Mouse (Mus musculus): ENCODE results near the gene Rnf111.
"Not testable (repeated sequence)": the region's sequence is repeated elsewhere in the genome, so short reads cannot be mapped to it uniquely, and the experiment has no call there.

The Rnf111 gene

GRCm38 (mm10) chr9:70496990-70497389 lies 6.5 kb downstream of the Rnf111 start:
- DNase-seq (ENCODE audit: low read depth, low spot score) = no peak

GRCm38 (mm10) chr9:70493038-70493437 lies 10.5 kb downstream of the Rnf111 start:
- no peak for DNase-seq (ENCODE audit: low read depth, low spot score)

GRCm38 (mm10) chr9:70491176-70491575 lies 12.3 kb downstream of the Rnf111 start:
- DNase-seq (ENCODE audit: low read depth, low spot score) = no peak

GRCm38 (mm10) chr9:70487401-70487800 lies 16.1 kb downstream of the Rnf111 start:
- no peak for DNase-seq (ENCODE audit: low read depth, low spot score)

- DNase-seq (ENCODE audit: low read depth, low spot score) = no peak
Measured at GRCm38 (mm10) chr9:70485840-70486239, 17.7 kb downstream of the Rnf111 start.

- no peak for DNase-seq (ENCODE audit: low read depth, low spot score)
Measured at GRCm38 (mm10) chr9:70483495-70483894, 20.0 kb downstream of the Rnf111 start.

GRCm38 (mm10) chr9:70481872-70482271 lies 21.7 kb downstream of the Rnf111 start:
- DNase-seq (ENCODE audit: low read depth, low spot score) = no peak

GRCm38 (mm10) chr9:70477229-70477628 lies 26.3 kb downstream of the Rnf111 start:
- DNase-seq (ENCODE audit: low read depth, low spot score) = no peak

- no peak for DNase-seq (ENCODE audit: low read depth, low spot score)
Measured at GRCm38 (mm10) chr9:70475777-70476270, 27.7 kb downstream of the Rnf111 start.

- DNase-seq (ENCODE audit: low read depth, low spot score) = no peak
Measured at GRCm38 (mm10) chr9:70473400-70473799, 30.1 kb downstream of the Rnf111 start.

GRCm38 (mm10) chr9:70463091-70463490 lies 40.4 kb downstream of the Rnf111 start:
- not testable (repeated sequence) for DNase-seq (ENCODE audit: low read depth, low spot score)

- no peak for DNase-seq (ENCODE audit: low read depth, low spot score)
Measured at GRCm38 (mm10) chr9:70452371-70452770, 51.2 kb downstream of the Rnf111 start.

GRCm38 (mm10) chr9:70449072-70449471 lies 54.5 kb downstream of the Rnf111 start:
- DNase-seq (ENCODE audit: low read depth, low spot score) = no peak

- no peak for DNase-seq (ENCODE audit: low read depth, low spot score)
Measured at GRCm38 (mm10) chr9:70439959-70440358, 63.6 kb downstream of the Rnf111 start.

- no peak for DNase-seq (ENCODE audit: low read depth, low spot score)
Measured at GRCm38 (mm10) chr9:70422661-70423060, 80.9 kb downstream of the Rnf111 start.

GRCm38 (mm10) chr9:70421257-70422056 lies 82.1 kb downstream of the Rnf111 start, which contains the start of gene Ccnb2:
TSS of gene Ccnb2 (minus strand) at chr9:70421547.
- no peak for DNase-seq (ENCODE audit: low read depth, low spot score)

GRCm38 (mm10) chr9:70416412-70416811 lies 87.1 kb downstream of the Rnf111 start:
- DNase-seq (ENCODE audit: low read depth, low spot score) = no peak

- DNase-seq (ENCODE audit: low read depth, low spot score) = no peak
Measured at GRCm38 (mm10) chr9:70413038-70413437, 90.5 kb downstream of the Rnf111 start.

- no peak for DNase-seq (ENCODE audit: low read depth, low spot score)
Measured at GRCm38 (mm10) chr9:70410668-70411067, 92.9 kb downstream of the Rnf111 start.

GRCm38 (mm10) chr9:70409743-70410142 lies 93.8 kb downstream of the Rnf111 start:
- DNase-seq (ENCODE audit: low read depth, low spot score) = no peak

- no peak for DNase-seq (ENCODE audit: low read depth, low spot score)
Measured at GRCm38 (mm10) chr9:70408791-70409190, 94.7 kb downstream of the Rnf111 start.

- no peak for DNase-seq (ENCODE audit: low read depth, low spot score)
Measured at GRCm38 (mm10) chr9:70406596-70406995, 96.9 kb downstream of the Rnf111 start.

GRCm38 (mm10) chr9:70401937-70402539 lies 101.5 kb downstream of the Rnf111 start:
- DNase-seq (ENCODE audit: low read depth, low spot score) = peak; percentile 40

All from retina, adult 2 months (tissue).